Mouse (Mus musculus) naive thymus-derived CD4-positive, alpha-beta T cell, adult 2 months (primary cell): ENCODE measurements around the gene Gm28043.
"Not testable (repeated sequence)": the region's sequence is repeated elsewhere in the genome, so short reads cannot be mapped to it uniquely, and the experiment has no call there.

Experiments
- DNase-seq: peaks from one replicate; pipeline ENCODE4 v3.0.0-alpha.2; 2011; ENCODE audit warnings: low read depth

Gm28043 gene

GRCm38 (mm10) chr17:29712565-29712964 is 97.9 kb downstream of the Gm28043 start:
- no peak for DNase-seq

- not testable (repeated sequence) for DNase-seq
Observed at GRCm38 (mm10) chr17:29713734-29714133, 99.1 kb downstream of the Gm28043 start.

GRCm38 (mm10) chr17:29716732-29717445 is 102.2 kb downstream of the Gm28043 start, which contains the start of gene Ccdc167:
Gene Ccdc167, minus strand, starts transcription at chr17:29717044.
- DNase-seq: peak; percentile 99

- no peak for DNase-seq
Observed at GRCm38 (mm10) chr17:29718660-29719059, 104.0 kb downstream of the Gm28043 start.

GRCm38 (mm10) chr17:29719628-29720575 is 105.2 kb downstream of the Gm28043 start:
- no peak for DNase-seq

- no peak for DNase-seq
Observed at GRCm38 (mm10) chr17:29720755-29721365, 106.2 kb downstream of the Gm28043 start.

GRCm38 (mm10) chr17:29724610-29725009 is 109.9 kb downstream of the Gm28043 start:
- DNase-seq: no peak

- DNase-seq: no peak
Observed at GRCm38 (mm10) chr17:29725027-29725620, 110.4 kb downstream of the Gm28043 start.

- DNase-seq: peak; percentile 32
Observed at GRCm38 (mm10) chr17:29728082-29728481, 113.4 kb downstream of the Gm28043 start.

- DNase-seq: no peak
Observed at GRCm38 (mm10) chr17:29730510-29731265, 116.0 kb downstream of the Gm28043 start.

GRCm38 (mm10) chr17:29731266-29731952 is 116.7 kb downstream of the Gm28043 start:
- no peak for DNase-seq

- DNase-seq: no peak
Observed at GRCm38 (mm10) chr17:29731953-29732325, 117.3 kb downstream of the Gm28043 start.

GRCm38 (mm10) chr17:29732522-29732921 is 117.8 kb downstream of the Gm28043 start:
- DNase-seq: no peak

GRCm38 (mm10) chr17:29736448-29737014 is 121.9 kb downstream of the Gm28043 start:
- no peak for DNase-seq

GRCm38 (mm10) chr17:29737849-29738804 is 123.5 kb downstream of the Gm28043 start:
- no peak for DNase-seq

- DNase-seq: no peak
Observed at GRCm38 (mm10) chr17:29747466-29747865, 132.8 kb downstream of the Gm28043 start.
